Mouse (Mus musculus) forebrain, embryonic 13.5 days (tissue): ENCODE results near the gene Sprr2i. TPM values are rescaled to one million over a fixed set of nuclear protein-coding genes. Genes with fewer than 3 reads are reported as not detected.

Source experiments
- ATAC-seq: fragments of 200-750 bp; cut with Nextera tagmentation; 2 replicates; pipeline ENCODE4 v1.8.0; 2017
- H3K27ac ChIP-seq: fragments of 300-500 bp; sonication (generic); 2 replicates; pipeline ENCODE4 v1.5.1; 2015; ENCODE audit warnings: inconsistent platforms, mild to moderate bottlenecking, moderate library complexity
- H3K27me3 ChIP-seq: fragments of 300-500 bp; sonication (generic); 2 replicates; pipeline ENCODE4 v1.6.1; 2015; ENCODE audit warnings: mild to moderate bottlenecking, inconsistent platforms
- H3K36me3 ChIP-seq: fragments of 300-500 bp; sonication (generic); 2 replicates; pipeline ENCODE4 v1.6.1; 2015; ENCODE audit warnings: mild to moderate bottlenecking, inconsistent platforms; ENCODE audit not compliant: poor library complexity, severe bottlenecking
- H3K4me1 ChIP-seq: fragments of 300-500 bp; sonication (generic); 2 replicates; pipeline ENCODE4 v1.6.1; 2015; ENCODE audit warnings: inconsistent platforms
- H3K4me2 ChIP-seq: fragments of 300-500 bp; sonication (generic); 2 replicates; pipeline ENCODE4 v1.6.1; 2015; ENCODE audit warnings: inconsistent platforms, mild to moderate bottlenecking, moderate library complexity
- H3K4me3 ChIP-seq: fragments of 300-500 bp; sonication (generic); 2 replicates; pipeline ENCODE4 v1.5.1; 2015; ENCODE audit warnings: mild to moderate bottlenecking, inconsistent platforms
- H3K9ac ChIP-seq: fragments of 300-500 bp; sonication (generic); 2 replicates; pipeline ENCODE4 v1.6.1; 2015; ENCODE audit warnings: mild to moderate bottlenecking, inconsistent platforms
- H3K9me3 ChIP-seq: fragments of 300-500 bp; sonication (generic); replicated peaks from 2 replicates; pipeline ENCODE4 v1.6.1; 2016; ENCODE audit warnings: inconsistent platforms
- WGBS: fragments of 180-500 bp; shearing (Covaris S2); methylation state at CpG from one replicate; pipeline ENCODE4 v1.1.7; 2015; 5-methylcytosine and 5-hydroxymethylcytosine counted together
- polyA plus RNA-seq: library from polyadenylated mRNA; unstranded; fragments of >200 nt; fragmentation: Nextera tagmentation; extraction: Ambion mirVana; gene quantifications from 2 replicates; pipeline ENCODE4 v1.2.1, GENCODE M21; 2015

Sprr2i gene
- not detected in 2 replicates for polyA plus RNA-seq

DNA sequence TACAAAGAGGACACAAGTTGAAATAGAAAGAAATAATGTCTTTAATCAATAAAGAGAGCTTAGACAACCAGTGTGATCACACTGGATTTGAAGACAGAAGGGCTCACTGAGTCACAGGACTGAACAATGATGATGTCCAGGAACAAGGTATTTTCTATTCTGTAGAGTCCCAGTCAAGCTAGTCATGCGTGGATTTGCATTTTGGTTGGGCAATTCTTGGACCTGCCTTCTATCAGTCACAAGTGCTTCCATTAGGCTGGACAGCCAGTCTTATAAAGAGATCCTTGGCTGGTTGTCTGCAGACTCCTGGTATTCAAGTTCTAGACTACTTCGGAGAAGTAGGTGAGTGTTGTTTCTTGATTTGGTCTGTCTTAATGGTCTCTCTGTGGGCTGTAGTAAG, at the start of gene Sprr2i:
TSS of gene Sprr2i (plus strand) at position 301 of the 400 bp plus-strand sequence.
- no peaks in the 10 kb centered on the region for H3K4me1 ChIP-seq
- no peak within 1 kb of the TSS for H3K4me3 ChIP-seq
- H3K36me3 ChIP-seq = no peaks in the 10 kb centered on the region
- H3K27ac ChIP-seq = no peak within 1 kb of the TSS
- 86% methylated on average over 2 of the region's 2 CpGs for WGBS
- H3K27me3 ChIP-seq = no peaks in the 10 kb centered on the region
- no peak within 1 kb of the TSS for H3K9ac ChIP-seq
- no peaks in the 10 kb centered on the region for H3K9me3 ChIP-seq
- ATAC-seq = no peak
- no peak within 1 kb of the TSS for H3K4me2 ChIP-seq

DNA sequence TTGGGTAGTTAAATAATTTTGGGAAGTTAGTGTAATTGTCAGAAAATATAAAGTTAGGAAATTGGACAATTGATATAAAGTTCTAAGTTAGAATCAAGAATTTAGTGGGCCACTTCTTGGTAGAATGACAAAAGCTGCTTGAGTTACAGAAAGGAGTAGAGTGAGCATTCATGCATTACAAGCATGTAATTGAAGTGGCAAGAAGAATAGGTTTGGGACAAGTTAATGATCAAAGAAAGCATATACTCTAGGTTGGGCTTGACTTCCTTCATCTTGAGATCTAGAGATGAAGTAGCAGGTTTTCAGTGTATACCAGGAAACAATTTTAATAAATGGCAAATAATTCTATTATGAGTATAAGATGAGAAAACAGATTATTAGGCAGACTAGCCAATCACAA, 46.2 kb upstream of the Sprr2i start:
- ATAC-seq = no peak
- Histone ChIP-seq H3K36me3 (no peaks in the 10 kb centered on the region), H3K9me3 (no peaks in the 10 kb centered on the region), H3K4me1 (no peaks in the 10 kb centered on the region), H3K9ac (no peak overlapping the region), H3K4me3 (no peak overlapping the region), H3K27ac (no peak overlapping the region), H3K27me3 (no peaks in the 10 kb centered on the region), H3K4me2 (no peak overlapping the region)

DNA sequence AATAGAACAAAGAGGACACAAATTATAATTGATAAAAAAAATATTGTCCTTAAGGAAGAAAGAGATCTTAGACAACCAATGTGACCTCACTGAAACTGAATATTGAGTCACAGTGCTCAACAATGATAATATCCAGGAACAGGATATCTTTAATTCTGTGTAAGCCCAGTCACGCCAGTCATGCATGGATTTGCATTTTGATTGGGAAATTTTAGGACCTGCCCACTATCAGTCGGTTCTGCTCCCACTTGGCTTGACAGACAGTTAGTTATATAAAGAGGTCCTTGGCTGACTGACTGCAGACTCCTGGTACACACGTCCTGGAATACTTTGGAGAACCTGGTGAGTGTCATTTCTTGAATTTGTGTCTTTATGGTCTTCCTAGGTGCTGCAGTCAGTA, 42.9 kb upstream of the Sprr2i start, which contains the start of gene Sprr2f:
TSS of gene Sprr2f (plus strand) at position 301 of the 400 bp plus-strand sequence.
- no peak within 1 kb of the TSS for H3K4me2 ChIP-seq
- H3K9ac ChIP-seq = no peak within 1 kb of the TSS
- 70% methylated on average over 3 of the region's 3 CpGs for WGBS
- H3K4me1 ChIP-seq = no peaks in the 10 kb centered on the region
- no peaks in the 10 kb centered on the region for H3K27me3 ChIP-seq
- H3K9me3 ChIP-seq = no peaks in the 10 kb centered on the region
- no peak within 1 kb of the TSS for H3K27ac ChIP-seq
- H3K36me3 ChIP-seq = no peaks in the 10 kb centered on the region
- ATAC-seq = no peak
- H3K4me3 ChIP-seq = no peak within 1 kb of the TSS

DNA sequence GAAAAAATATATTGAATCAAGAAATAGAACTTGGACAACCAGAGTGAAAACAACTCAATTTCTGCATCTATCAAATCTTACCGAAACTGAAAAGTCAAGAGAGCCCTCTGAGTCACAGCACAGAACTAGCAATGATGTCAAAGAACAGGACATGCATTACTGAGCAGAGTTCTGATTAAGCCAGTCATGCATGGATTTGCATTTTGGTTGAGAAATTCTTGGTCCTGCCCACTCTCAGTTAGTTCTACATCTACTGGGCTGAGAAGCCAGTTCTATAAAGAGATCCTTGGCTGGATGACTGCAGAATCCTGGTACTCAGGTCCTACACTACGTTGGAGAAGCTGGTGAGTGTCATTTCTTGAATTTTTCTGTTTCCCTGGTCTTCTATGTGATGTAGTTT, 34.2 kb upstream of the Sprr2i start:
- ATAC-seq = no peak
- H3K27ac ChIP-seq = no peak overlapping the region
- H3K9ac ChIP-seq = no peak overlapping the region
- H3K36me3 ChIP-seq = no peaks in the 10 kb centered on the region
- H3K27me3 ChIP-seq = no peaks in the 10 kb centered on the region
- WGBS = 84% methylated on average over 2 of the region's 2 CpGs
- H3K4me1 ChIP-seq = no peaks in the 10 kb centered on the region
- no peaks in the 10 kb centered on the region for H3K9me3 ChIP-seq
- H3K4me2 ChIP-seq = no peak overlapping the region
- H3K4me3 ChIP-seq = no peak overlapping the region

DNA sequence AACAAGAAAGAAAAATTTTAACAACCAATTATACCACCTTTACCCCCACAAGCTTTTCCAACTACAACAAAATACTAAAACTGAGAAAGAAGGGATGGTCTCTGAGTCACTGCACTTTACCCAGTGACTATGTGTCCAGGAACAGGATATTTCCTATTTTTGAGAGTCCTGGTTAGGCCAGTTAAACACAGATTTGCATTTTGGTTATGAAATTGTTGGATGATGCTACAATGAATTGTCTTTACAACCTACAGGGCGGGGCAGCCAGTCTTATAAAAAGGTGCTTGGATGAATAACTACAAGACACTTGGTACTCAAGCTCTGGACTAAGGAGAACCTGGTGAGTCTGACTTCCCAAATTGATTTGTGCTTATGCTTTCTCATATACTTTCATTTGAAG, 22.4 kb upstream of the Sprr2i start, which contains the start of gene Sprr2h:
TSS of gene Sprr2h (plus strand) at position 301 of the 400 bp plus-strand sequence.
- WGBS = 82% methylated on average over 1 of the region's 1 CpGs
- Histone ChIP-seq H3K9me3 (no peaks in the 10 kb centered on the region), H3K9ac (no peak within 1 kb of the TSS), H3K4me3 (no peak within 1 kb of the TSS), H3K36me3 (no peaks in the 10 kb centered on the region), H3K4me1 (no peaks in the 10 kb centered on the region), H3K4me2 (no peak within 1 kb of the TSS), H3K27me3 (no peaks in the 10 kb centered on the region), H3K27ac (no peak within 1 kb of the TSS)
- ATAC-seq = no peak

DNA sequence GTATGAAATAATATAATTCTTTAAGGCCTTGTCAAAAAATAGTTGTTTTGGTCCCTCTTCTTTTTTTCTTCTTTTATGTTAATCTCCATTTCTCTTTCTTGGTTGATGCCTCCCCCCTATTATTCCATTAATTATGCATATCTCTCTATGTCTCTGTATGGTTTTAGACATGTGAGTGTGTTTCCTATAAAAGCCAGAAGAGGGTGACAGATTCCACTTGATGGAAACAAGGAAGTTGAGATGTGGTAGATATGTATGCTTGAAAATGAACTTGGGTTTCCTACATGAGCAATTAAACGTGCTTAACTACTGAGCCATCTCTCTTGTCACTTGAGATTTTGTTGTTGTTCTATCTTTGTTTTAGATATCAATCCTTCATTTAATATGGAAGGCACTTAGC, 13.5 kb upstream of the Sprr2i start:
- no peak overlapping the region for H3K27ac ChIP-seq
- no peaks in the 10 kb centered on the region for H3K27me3 ChIP-seq
- WGBS = 55% methylated on average over 1 of the region's 1 CpGs
- no peak overlapping the region for H3K4me2 ChIP-seq
- H3K4me1 ChIP-seq = no peaks in the 10 kb centered on the region
- H3K9ac ChIP-seq = no peak overlapping the region
- ATAC-seq = no peak
- H3K4me3 ChIP-seq = no peak overlapping the region
- H3K9me3 ChIP-seq = no peaks in the 10 kb centered on the region
- H3K36me3 ChIP-seq = no peaks in the 10 kb centered on the region

DNA sequence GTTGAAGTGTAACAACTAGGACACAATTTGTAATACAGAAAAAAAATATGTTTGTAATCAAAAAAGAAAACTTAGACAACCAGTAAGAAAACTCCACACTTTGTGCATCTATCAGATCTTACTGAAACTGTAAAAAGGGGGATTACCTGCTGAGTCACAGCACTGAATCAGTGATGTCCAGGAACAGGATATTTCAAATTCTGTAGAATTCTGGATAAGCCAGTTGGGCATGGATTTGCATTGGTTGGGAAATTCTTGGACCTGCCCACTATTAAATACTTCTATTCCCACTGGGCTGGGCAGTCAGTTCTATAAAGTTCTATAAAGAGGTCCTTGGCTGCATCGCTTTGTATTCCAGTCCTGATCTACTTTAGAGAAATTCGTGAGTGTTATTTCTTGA, 10.0 kb downstream of the Sprr2i start, which contains the start of gene Sprr2j-ps:
TSS of gene Sprr2j-ps (plus strand) at position 301 of the 400 bp plus-strand sequence.
- 88% methylated on average over 2 of the region's 2 CpGs for WGBS
- Histone ChIP-seq H3K36me3 (no peaks in the 10 kb centered on the region), H3K4me1 (no peaks in the 10 kb centered on the region), H3K27ac (no peak within 1 kb of the TSS), H3K9me3 (no peaks in the 10 kb centered on the region), H3K27me3 (no peaks in the 10 kb centered on the region), H3K4me3 (no peak within 1 kb of the TSS), H3K9ac (no peak within 1 kb of the TSS), H3K4me2 (no peak within 1 kb of the TSS)
- ATAC-seq = no peak

DNA sequence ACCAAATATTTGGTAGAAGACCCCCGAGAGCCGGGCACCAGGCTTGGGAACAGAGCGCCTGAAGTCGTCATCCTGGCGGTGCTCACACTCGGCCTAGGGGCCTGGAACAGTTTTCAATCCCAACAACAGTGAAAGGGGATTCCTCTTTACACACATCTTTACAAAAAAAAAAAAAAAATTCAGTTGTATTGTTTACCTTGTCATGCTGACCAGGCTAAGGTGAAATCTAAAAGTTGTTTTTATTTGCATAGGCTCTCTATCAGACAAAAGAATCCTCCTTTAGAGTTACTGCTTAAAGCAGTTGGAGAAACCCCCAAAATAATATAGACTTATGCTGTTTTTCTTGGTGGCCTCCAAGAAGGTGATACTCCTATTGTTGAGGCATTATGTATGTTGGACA, 21.5 kb downstream of the Sprr2i start, which contains the start of gene Gm9774:
TSS of gene Gm9774 (minus strand) at position 101 of the 400 bp plus-strand sequence.
- H3K4me3 ChIP-seq = no peak within 1 kb of the TSS
- no peak within 1 kb of the TSS for H3K9ac ChIP-seq
- no peaks in the 10 kb centered on the region for H3K27me3 ChIP-seq
- H3K36me3 ChIP-seq = no peaks in the 10 kb centered on the region
- no peaks in the 10 kb centered on the region for H3K9me3 ChIP-seq
- H3K27ac ChIP-seq = no peak within 1 kb of the TSS
- ATAC-seq = no peak
- H3K4me2 ChIP-seq = no peak within 1 kb of the TSS
- WGBS = 91% methylated on average over 6 of the region's 6 CpGs
- no peaks in the 10 kb centered on the region for H3K4me1 ChIP-seq

DNA sequence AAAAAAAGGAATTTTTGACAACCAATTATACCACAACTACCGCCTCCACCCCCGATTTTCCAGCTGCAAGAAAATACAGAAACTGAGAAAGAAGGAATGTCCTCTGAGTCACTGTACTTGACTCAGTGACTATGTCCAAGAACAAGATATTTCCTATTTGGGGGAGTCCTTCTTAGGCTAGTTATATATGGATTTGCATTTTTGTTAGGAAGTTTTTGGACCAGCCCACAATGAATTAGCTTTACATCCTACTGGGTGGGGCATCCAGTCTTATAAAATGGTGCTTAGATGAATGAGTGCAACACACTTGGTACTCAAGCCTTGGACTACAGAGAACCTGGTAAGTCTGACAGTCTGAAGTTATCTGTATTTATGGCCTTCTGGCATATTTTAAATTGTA, 24.5 kb downstream of the Sprr2i start, which contains the start of gene Sprr2k:
TSS of gene Sprr2k (plus strand) at position 301 of the 400 bp plus-strand sequence.
- Histone ChIP-seq H3K4me2 (no peak within 1 kb of the TSS), H3K4me3 (no peak within 1 kb of the TSS), H3K27ac (no peak within 1 kb of the TSS), H3K27me3 (no peaks in the 10 kb centered on the region), H3K36me3 (no peaks in the 10 kb centered on the region), H3K4me1 (no peaks in the 10 kb centered on the region), H3K9ac (no peak within 1 kb of the TSS), H3K9me3 (no peaks in the 10 kb centered on the region)
- WGBS = 90% methylated on average over 2 of the region's 2 CpGs
- no peak for ATAC-seq

DNA sequence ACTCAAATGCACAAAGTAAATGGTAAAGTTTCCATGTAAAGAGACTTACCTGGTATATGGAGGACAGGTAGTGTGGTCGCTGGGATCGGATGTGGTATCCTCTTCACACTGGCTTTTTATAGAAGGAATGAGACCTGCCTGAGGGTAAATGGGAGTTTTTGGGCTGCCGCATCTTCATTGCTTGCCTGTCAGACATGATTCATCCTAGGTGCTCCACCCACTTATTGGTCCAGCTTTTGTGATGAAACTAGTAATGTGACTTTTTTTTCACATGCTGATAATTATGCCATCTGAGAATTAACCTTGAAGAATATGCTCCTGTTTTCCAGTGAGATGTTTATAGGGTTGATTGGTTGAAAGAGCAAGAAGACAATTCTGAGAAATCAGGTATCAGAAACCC, 30.9 kb downstream of the Sprr2i start, which contains the start of gene Sprr1b:
TSS of gene Sprr1b (minus strand) at position 101 of the 400 bp plus-strand sequence.
- no peak within 1 kb of the TSS for H3K4me2 ChIP-seq
- no peaks in the 10 kb centered on the region for H3K9me3 ChIP-seq
- 96% methylated on average over 3 of the region's 3 CpGs for whole genome bisulfite sequencing
- no peak for ATAC-seq
- H3K4me3 ChIP-seq = no peak within 1 kb of the TSS
- H3K9ac ChIP-seq = no peak within 1 kb of the TSS
- no peaks in the 10 kb centered on the region for H3K27me3 ChIP-seq
- no peaks in the 10 kb centered on the region for H3K4me1 ChIP-seq
- H3K27ac ChIP-seq = no peak within 1 kb of the TSS
- no peaks in the 10 kb centered on the region for H3K36me3 ChIP-seq

DNA sequence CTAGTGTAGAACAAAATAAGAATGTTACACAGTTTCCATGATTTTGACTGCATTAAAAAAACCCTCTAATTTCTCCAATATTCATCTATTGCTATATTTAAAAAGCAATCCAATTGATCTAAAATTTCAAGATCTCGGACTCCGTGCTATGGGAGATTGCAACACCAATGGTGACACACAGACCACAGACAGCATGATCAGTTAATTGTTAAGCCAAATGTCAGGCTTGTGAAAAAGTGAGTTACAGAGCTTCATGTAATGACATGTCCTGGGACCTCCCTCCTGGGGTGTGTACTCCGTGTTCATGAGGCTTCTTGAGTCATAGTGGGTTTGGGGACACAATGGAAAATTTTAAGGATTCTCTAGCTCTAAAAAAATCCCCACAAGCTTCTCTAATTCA, 32.4 kb downstream of the Sprr2i start:
- WGBS = 90% methylated on average over 3 of the region's 3 CpGs
- H3K27me3 ChIP-seq = no peaks in the 10 kb centered on the region
- no peak for ATAC-seq
- no peak overlapping the region for H3K4me2 ChIP-seq
- H3K4me3 ChIP-seq = no peak overlapping the region
- no peak overlapping the region for H3K9ac ChIP-seq
- H3K4me1 ChIP-seq = no peaks in the 10 kb centered on the region
- no peaks in the 10 kb centered on the region for H3K9me3 ChIP-seq
- H3K27ac ChIP-seq = no peak overlapping the region
- no peaks in the 10 kb centered on the region for H3K36me3 ChIP-seq

DNA sequence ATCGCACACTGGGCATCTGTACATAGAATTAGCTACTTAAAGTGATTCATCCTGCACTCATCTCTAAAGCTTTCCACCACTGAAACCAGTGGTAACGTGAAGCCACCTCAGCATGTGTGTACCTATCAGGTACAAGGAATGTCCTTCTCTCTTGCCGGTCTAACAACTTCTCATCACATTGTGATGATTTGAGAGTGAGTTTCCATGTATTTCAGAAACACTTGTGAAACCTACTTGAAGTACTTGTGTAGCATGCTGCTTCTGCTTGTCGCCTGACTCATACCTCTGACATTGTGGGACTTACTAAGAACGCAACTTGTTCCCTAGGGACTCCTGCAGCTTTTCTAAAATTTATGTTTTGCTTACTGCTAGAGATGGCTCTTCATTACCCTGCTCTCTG, 47.4 kb downstream of the Sprr2i start:
- WGBS = 90% methylated on average over 5 of the region's 5 CpGs

DNA sequence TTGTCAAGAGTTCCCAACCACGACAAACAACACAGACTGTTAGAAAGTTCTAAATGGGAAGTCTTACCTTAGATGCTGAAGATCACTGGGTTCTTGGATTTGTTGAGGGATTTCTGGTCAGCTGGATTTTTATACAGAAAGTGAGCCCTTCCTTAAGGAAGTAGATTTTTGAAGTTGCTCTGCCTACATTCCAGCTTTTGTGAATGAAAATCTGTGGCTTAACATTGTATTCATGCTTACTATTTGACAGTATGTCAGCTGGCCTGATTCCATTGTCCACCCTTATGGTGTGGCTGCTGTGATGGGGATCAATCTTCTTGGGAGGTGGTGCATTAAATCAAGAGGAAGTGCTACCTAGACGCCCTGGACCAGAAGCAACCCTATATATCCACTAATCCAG, 50.8 kb downstream of the Sprr2i start, which contains the start of gene Sprr3:
TSS of gene Sprr3 (minus strand) at position 101 of the 400 bp plus-strand sequence.
- no peak within 1 kb of the TSS for H3K9ac ChIP-seq
- no peak for ATAC-seq
- 73% methylated on average over 2 of the region's 2 CpGs for WGBS
- H3K9me3 ChIP-seq = no peaks in the 10 kb centered on the region
- no peaks in the 10 kb centered on the region for H3K27me3 ChIP-seq
- H3K4me3 ChIP-seq = no peak within 1 kb of the TSS
- no peaks in the 10 kb centered on the region for H3K4me1 ChIP-seq
- no peaks in the 10 kb centered on the region for H3K36me3 ChIP-seq
- no peak within 1 kb of the TSS for H3K4me2 ChIP-seq
- no peak within 1 kb of the TSS for H3K27ac ChIP-seq

More for the DNA sequence above, 47.4 kb downstream of the Sprr2i start:
- Histone ChIP-seq H3K4me2 (no peak overlapping the region), H3K9me3 (no peaks in the 10 kb centered on the region), H3K27me3 (no peaks in the 10 kb centered on the region), H3K36me3 (no peaks in the 10 kb centered on the region), H3K4me3 (no peak overlapping the region), H3K9ac (no peak overlapping the region), H3K27ac (no peak overlapping the region), H3K4me1 (no peaks in the 10 kb centered on the region)
- no peak for ATAC-seq
